Mouse (Mus musculus) CH12.LX (cell line): Measurements from ENCODE around the gene Il16. TPM values are rescaled to one million over a fixed set of nuclear protein-coding genes. Genes with fewer than 3 reads are reported as not detected.
A peak's percentile ranks its signal among the peaks of the same experiment; 100 is the strongest.

Source experiments
- DNase-seq: peaks from one replicate; pipeline ENCODE4 v3.0.0-alpha.2; 2013; ENCODE audit errors: extremely low read depth
- H3K27ac ChIP-seq: 2 replicates; pipeline ENCODE4 v1.5.1; 2012; ENCODE audit warnings: low read depth, mild to moderate bottlenecking, control low read depth, moderate library complexity; ENCODE audit not compliant: insufficient read depth
- H3K27me3 ChIP-seq: replicated peaks from 2 replicates; pipeline ENCODE3; 2012; ENCODE audit warnings: inconsistent platforms
- H3K36me3 ChIP-seq, 2 experiments: replicated peaks in 1 of 2; 2 replicates each; pipeline versions ENCODE3 to v1.6.1; 2012; ENCODE audit warnings: inconsistent platforms in 1 of 2, low read length in 1 of 2, mild to moderate bottlenecking in 1 of 2, mixed read lengths in 1 of 2, moderate library complexity in 1 of 2; ENCODE audit not compliant: control insufficient read depth in 1 of 2, insufficient read depth in 1 of 2
- H3K4me1 ChIP-seq, 2 experiments: 2 replicates each; pipeline ENCODE4 v1.6.1; 2012; ENCODE audit warnings: inconsistent platforms in 1 of 2, moderate library complexity in 1 of 2; ENCODE audit not compliant: insufficient read depth in 2 of 2, control insufficient read depth in 1 of 2
- H3K4me2 ChIP-seq: 2 replicates; pipeline ENCODE4 v1.6.1; 2012; ENCODE audit warnings: low read depth, mild to moderate bottlenecking, control low read depth; ENCODE audit not compliant: poor library complexity, insufficient read depth, severe bottlenecking
- H3K4me3 ChIP-seq, 3 experiments: fragments of 150-350 bp in 1 of 3; sonication (generic) in 1 of 3; replicated peaks in 1 of 3; 2 replicates each; pipeline versions ENCODE3 to v1.5.1; 2011 to 2012; ENCODE audit warnings: low read depth in 2 of 3, low read length in 2 of 3, mild to moderate bottlenecking in 2 of 3, moderate library complexity in 2 of 3, control low read depth in 1 of 3, improper control_type of control experiment in 1 of 3, inconsistent platforms in 1 of 3, mixed read lengths in 1 of 3; ENCODE audit not compliant: poor library complexity in 1 of 3
- H3K79me2 ChIP-seq: replicated peaks from 2 replicates; pipeline ENCODE4 v1.6.1; 2012; ENCODE audit warnings: mild to moderate bottlenecking, moderate library complexity; ENCODE audit not compliant: control insufficient read depth, poor library complexity, insufficient read depth, severe bottlenecking; ENCODE audit errors: extremely low read depth
- H3K9ac ChIP-seq: 2 replicates; pipeline ENCODE4 v1.6.1; 2012; ENCODE audit warnings: low read depth, mild to moderate bottlenecking, control low read depth, moderate library complexity; ENCODE audit not compliant: insufficient read depth
- H3K9me3 ChIP-seq: replicated peaks from 2 replicates; pipeline ENCODE3; 2012; ENCODE audit warnings: low read length, inconsistent platforms, mixed read lengths
- BHLHE40 ChIP-seq: IDR thresholded peaks from 2 replicates; pipeline ENCODE4 v1.6.1; 2011; ENCODE audit warnings: mild to moderate bottlenecking, low read depth, low read length, improper control_type of control experiment
- CHD1 ChIP-seq: IDR thresholded peaks from 2 replicates; pipeline ENCODE4 v1.6.1; 2012; ENCODE audit warnings: low read depth, low read length, improper control_type of control experiment, inconsistent platforms
- CHD2 ChIP-seq: IDR thresholded peaks from 2 replicates; pipeline ENCODE4 v1.6.1; 2011; ENCODE audit warnings: low read length, improper control_type of control experiment
- CTCF ChIP-seq, 2 experiments: IDR thresholded peaks in 1 of 2; conservative IDR thresholded peaks in 1 of 2; 2 replicates each; pipeline ENCODE4 v1.5.1; 2011 to 2012; ENCODE audit warnings: low read depth in 2 of 2, low read length in 2 of 2, improper control_type of control experiment in 1 of 2, inconsistent platforms in 1 of 2, mild to moderate bottlenecking in 1 of 2, moderate library complexity in 1 of 2
- E2F4 ChIP-seq: IDR thresholded peaks from 2 replicates; pipeline ENCODE4 v1.6.1; 2011; ENCODE audit warnings: low read depth, low read length, improper control_type of control experiment; ENCODE audit not compliant: insufficient replicate concordance
- ELF1 ChIP-seq: IDR thresholded peaks from 2 replicates; pipeline ENCODE4 v1.6.1; 2014; ENCODE audit warnings: low read depth, mild to moderate bottlenecking, inconsistent platforms, low read length, improper control_type of control experiment
- EP300 ChIP-seq: IDR thresholded peaks from 2 replicates; pipeline ENCODE4 v1.6.1; 2011; ENCODE audit warnings: low read length, improper control_type of control experiment
- HCFC1 ChIP-seq: IDR thresholded peaks from 2 replicates; pipeline ENCODE4 v1.6.1; 2012; ENCODE audit warnings: low read depth, mild to moderate bottlenecking, inconsistent platforms, low read length, improper control_type of control experiment
- IRF4 ChIP-seq: IDR thresholded peaks from 2 replicates; pipeline ENCODE4 v1.6.1; 2014; ENCODE audit warnings: low read depth, mild to moderate bottlenecking, inconsistent platforms, low read length, improper control_type of control experiment
- JUN ChIP-seq: IDR thresholded peaks from 2 replicates; pipeline ENCODE4 v1.6.1; 2011; ENCODE audit warnings: low read depth, mild to moderate bottlenecking, low read length, improper control_type of control experiment, moderate library complexity; ENCODE audit not compliant: insufficient read depth
- JUND ChIP-seq: conservative IDR thresholded peaks from 2 replicates; pipeline ENCODE4 v1.6.1; 2011; ENCODE audit warnings: low read depth, low read length, improper control_type of control experiment
- MAFK ChIP-seq: IDR thresholded peaks from 2 replicates; pipeline ENCODE4 v1.6.1; 2011; ENCODE audit warnings: low read length, improper control_type of control experiment; ENCODE audit not compliant: insufficient replicate concordance
- MAX ChIP-seq: IDR thresholded peaks from 2 replicates; pipeline ENCODE4 v1.6.1; 2011; ENCODE audit warnings: low read length, improper control_type of control experiment
- MAZ ChIP-seq: IDR thresholded peaks from 2 replicates; pipeline ENCODE4 v1.6.1; 2012; ENCODE audit warnings: low read depth, mild to moderate bottlenecking, inconsistent platforms, low read length, improper control_type of control experiment, moderate library complexity
- MEF2A ChIP-seq: IDR thresholded peaks from 2 replicates; pipeline ENCODE4 v1.6.1; 2014; ENCODE audit warnings: low read depth, mild to moderate bottlenecking, inconsistent platforms, low read length, improper control_type of control experiment, borderline replicate concordance
- MXI1 ChIP-seq: IDR thresholded peaks from 2 replicates; pipeline ENCODE4 v1.6.1; 2011; ENCODE audit warnings: mild to moderate bottlenecking, low read depth, low read length, improper control_type of control experiment
- MYC ChIP-seq: IDR thresholded peaks from 2 replicates; pipeline ENCODE4 v1.6.1; 2011; ENCODE audit warnings: low read depth, mild to moderate bottlenecking, improper control_type of control experiment, low read length
- NELFE ChIP-seq: IDR thresholded peaks from 2 replicates; pipeline ENCODE4 v1.6.1; 2011; ENCODE audit warnings: low read depth, low read length, improper control_type of control experiment
- POLR2AphosphoS2 ChIP-seq: IDR thresholded peaks from 2 replicates; pipeline ENCODE4 v1.6.1; 2011; ENCODE audit warnings: low read depth, low read length, improper control_type of control experiment
- RAD21 ChIP-seq: IDR thresholded peaks from 2 replicates; pipeline ENCODE4 v1.6.1; 2011; ENCODE audit warnings: low read depth, mild to moderate bottlenecking, low read length, improper control_type of control experiment, moderate library complexity
- RCOR1 ChIP-seq: conservative IDR thresholded peaks from 2 replicates; pipeline ENCODE4 v1.6.1; 2012; ENCODE audit warnings: low read depth, mild to moderate bottlenecking, inconsistent platforms, low read length, improper control_type of control experiment
- SMC3 ChIP-seq: IDR thresholded peaks from 2 replicates; pipeline ENCODE4 v1.6.1; 2011; ENCODE audit warnings: low read depth, low read length, improper control_type of control experiment
- TBP ChIP-seq: conservative IDR thresholded peaks from 2 replicates; pipeline ENCODE4 v1.6.1; 2011; ENCODE audit warnings: low read depth, low read length, improper control_type of control experiment
- TCF12 ChIP-seq: IDR thresholded peaks from 2 replicates; pipeline ENCODE4 v1.6.1; 2014; ENCODE audit warnings: low read depth, mild to moderate bottlenecking, inconsistent platforms, low read length, improper control_type of control experiment
- USF1 ChIP-seq: IDR thresholded peaks from 2 replicates; pipeline ENCODE4 v1.6.1; 2014; ENCODE audit warnings: low read depth, mild to moderate bottlenecking, inconsistent platforms, low read length, improper control_type of control experiment
- USF2 ChIP-seq: conservative IDR thresholded peaks from 2 replicates; pipeline ENCODE4 v1.6.1; 2011; ENCODE audit warnings: low read depth, low read length, improper control_type of control experiment
- ZC3H11A ChIP-seq: IDR thresholded peaks from 2 replicates; pipeline ENCODE4 v1.6.1; 2012; ENCODE audit warnings: low read depth, mild to moderate bottlenecking, inconsistent platforms, low read length, improper control_type of control experiment
- ZKSCAN1 ChIP-seq: IDR thresholded peaks from 2 replicates; pipeline ENCODE4 v1.6.1; 2012; ENCODE audit warnings: low read depth, inconsistent platforms, low read length, improper control_type of control experiment, borderline replicate concordance
- ZMIZ1 ChIP-seq: IDR thresholded peaks from 2 replicates; pipeline ENCODE4 v1.6.1; 2012; ENCODE audit warnings: low read depth, mild to moderate bottlenecking, inconsistent platforms, low read length, improper control_type of control experiment
- ZNF384 ChIP-seq: IDR thresholded peaks from 2 replicates; pipeline ENCODE4 v1.6.1; 2012; ENCODE audit warnings: low read depth, low read length, improper control_type of control experiment, inconsistent platforms
- dilution Hi-C: fragments of 300-500 bp; cut with MboI; formaldehyde crosslinking; loops from 2 replicates; pipeline ENCODE4 v1.14.3; 2020; ENCODE audit warnings: low sequenced_read_pairs; ENCODE audit not compliant: extremely low pct_unique_long_range_greater_than_20kb, extremely low pct_ligation_motif_present
- in situ Hi-C: fragments of 300-500 bp; cut with MboI; formaldehyde crosslinking; loops from 3 replicates; pipeline ENCODE4 v1.14.3; 2019; ENCODE audit warnings: low sequenced_read_pairs, low pct_ligation_motif_present, low pct_unique_long_range_greater_than_20kb, mixed read lengths
- polyA plus RNA-seq: library from polyadenylated mRNA; unstranded; fragments of >175 nt; gene quantifications from 2 replicates; pipeline ENCODE4 v1.2.1, GENCODE M21; 2012; ENCODE audit warnings: low read depth; ENCODE audit not compliant: insufficient read length
- total RNA-seq, 2 experiments: library from RNA; depleted of rRNA; stranded (reverse); fragments of 300-350 nt in 1 of 2; fragments of >200 nt in 1 of 2; gene quantifications; 2 replicates each; pipeline ENCODE4 v1.2.3; 2012 to 2014

Gene Il16
- total and polyA plus RNA-seq, 3 experiments = 39.8 to 62.1 (median 55.5) TPM

- Histone ChIP-seq H3K4me1 (peaks cover 13 to 51% of the 10 kb centered on the region in 2 experiments), H3K9ac (peak overlapping the region; percentile 89), H3K79me2 (peaks cover 60% of the 10 kb centered on the region), H3K36me3 (peaks cover 29 to 40% of the 10 kb centered on the region in 2 experiments), H3K9me3 (peaks cover 11% of the 10 kb centered on the region), H3K4me2 (peak overlapping the region; percentile 95), H3K4me3 (peak overlapping the region; percentile 65 to 97 (median 90)), H3K27ac (peak overlapping the region; percentile 99), H3K27me3 (no peaks in the 10 kb centered on the region)
- in situ Hi-C loops (loop anchor here (25.0 kb wide), 1 partner anchor 234 kb away; the partner anchor contains the start of genes Mesd and Tlnrd1), dilution Hi-C loops (no loop called here)
- no peak for DNase-seq
- TF ChIP-seq MAFK (no peak), TCF12 (peak; percentile 53; the same call in 1 of the 2 replicates), POLR2AphosphoS2 (peak; percentile 50; the same call in 1 of the 2 replicates), TBP (peak; percentile 40; the same call in 1 of the 2 replicates), ZMIZ1 (peak; percentile 69; the same call in 1 of the 2 replicates), MYC (peak; percentile 27; the same call in 1 of the 2 replicates), HCFC1 (no peak)
Observed at GRCm38 (mm10) chr7:83653605-83654051, 91.9 kb downstream of the Il16 start.

- no peak for DNase-seq
- Histone ChIP-seq H3K4me2 (peak overlapping the region; percentile 95), H3K9ac (peak overlapping the region; percentile 89), H3K79me2 (peaks cover 67% of the 10 kb centered on the region), H3K9me3 (peaks cover 6% of the 10 kb centered on the region), H3K4me3 (peak overlapping the region; percentile 65 to 97 (median 90)), H3K4me1 (peaks cover 20 to 57% of the 10 kb centered on the region in 2 experiments), H3K36me3 (peaks cover 40 to 49% of the 10 kb centered on the region in 2 experiments), H3K27ac (peak overlapping the region; percentile 99), H3K27me3 (no peaks in the 10 kb centered on the region)
- dilution Hi-C loops = no loop called here
- in situ Hi-C loops = loop anchor here (25.0 kb wide), 1 partner anchor 235 kb away; the partner anchor contains the start of genes Mesd and Tlnrd1
- TF ChIP-seq E2F4 (no peak), MAZ (no peak), JUND (no peak), BHLHE40 (0 out of 2 replicates have a peak, but pooled peaks have one; percentile 5), TCF12 (0 out of 2 replicates have a peak, but pooled peaks have one; percentile 41), RCOR1 (no peak), ELF1 (peak; percentile 34; the same call in 1 of the 2 replicates), SMC3 (peak; percentile 55), POLR2AphosphoS2 (no peak), HCFC1 (no peak), RAD21 (peak; percentile 10), ZMIZ1 (no peak), ZC3H11A (no peak), MAFK (no peak), CHD2 (no peak), MAX (no peak), TBP (no peak), USF2 (no peak), ZNF384 (no peak), CHD1 (peak; percentile 31; the same call in 1 of the 2 replicates), NELFE (no peak), JUN (no peak), IRF4 (no peak), EP300 (no peak), MXI1 (no peak), USF1 (no peak), MEF2A (no peak), ZKSCAN1 (no peak), CTCF (conservative IDR thresholded peaks at IDR 0.05 in 1 of 2, IDR thresholded peaks at IDR 0.05 in 1 of 2; ENCODE audit: low read depth in 2 of 2, low read length in 2 of 2) (peak in 1 of 2 experiments; percentile 61; a peak in 2 of 4 replicates)
Observed at GRCm38 (mm10) chr7:83652498-83652897, 93.0 kb downstream of the Il16 start.
